11 mouse cellular contexts compared by ENCODE assay signal in the genomic region with DNA sequence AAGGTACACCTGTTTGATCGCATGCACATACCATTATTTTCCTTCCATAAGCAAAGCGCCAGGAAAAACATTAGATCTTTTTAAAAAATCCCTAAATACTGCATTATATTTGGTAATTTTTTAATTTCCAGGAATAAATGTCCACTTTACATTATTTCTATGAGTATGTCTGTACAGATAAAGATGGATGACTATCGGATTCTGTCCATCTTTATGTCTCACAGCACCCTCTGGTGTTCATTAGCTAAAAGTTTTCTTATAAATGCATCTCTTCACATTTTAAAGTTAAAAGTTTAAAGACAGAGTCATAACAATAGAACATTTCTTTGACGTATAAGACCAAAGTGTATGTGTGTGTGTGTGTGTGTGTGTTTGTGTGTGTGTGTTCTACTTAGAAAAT.
DNase-seq lines count a peak whose midpoint lies in the region; ATAC-seq and TF ChIP-seq lines count a peak whose summit lies in the region.
"Had no signal": no experiment of that assay in that cellular context is flagged by ENCODE, and none has a peak within 500 bp of the region (broad histone marks: within the 10 kb centered on the region; RNA-seq: fewer than 3 reads in every experiment).

No protein-coding gene starts in this region.

- no peak overlapping the region for H3K4me2 ChIP-seq in hindbrain, embryonic 16.5 days (ENCODE audit: low read length)
- H3K4me2 ChIP-seq in hindbrain, embryonic 13.5 days: no peak overlapping the region
- no peak overlapping the region for H3K4me2 ChIP-seq in forebrain, postnatal 0 days (ENCODE audit: low read depth)
- H3K4me2 ChIP-seq: intestine, embryonic 15.5 days; limb, embryonic 12.5 days had no signal

- TF ChIP-seq CTCF in forebrain, postnatal 0 days (IDR thresholded peaks at IDR 0.05; ENCODE audit: low read depth): peak; percentile 65

- peak; percentile 48; the same call in 1 of the 2 replicates for ATAC-seq in hindbrain, embryonic 16.5 days
- no peak for ATAC-seq in hindbrain, embryonic 13.5 days (ENCODE audit: low FRiP score)
- no peak for ATAC-seq in forebrain, postnatal 0 days
- no peak for ATAC-seq in megakaryocyte, adult 5-6 weeks (ENCODE audit: poor library complexity, severe bottlenecking)
- ATAC-seq: intestine, embryonic 15.5 days had no signal

- intact Hi-C loops in heart, postnatal 25 days (cut with DNase I): loop anchor here (5.0 kb wide), 1 partner anchor 72 kb away; a partner anchor contains a TSS

- 54% methylated on average over 4 of the region's 4 CpGs for WGBS in hindbrain, embryonic 16.5 days
- WGBS in hindbrain, embryonic 13.5 days: 61% methylated on average over 4 of the region's 4 CpGs
- 58% methylated on average over 4 of the region's 4 CpGs for WGBS in forebrain, postnatal 0 days

- no peaks in the 10 kb centered on the region for H3K36me3 ChIP-seq in hindbrain, embryonic 16.5 days (ENCODE audit: control insufficient read depth, insufficient read depth, low read length)
- H3K36me3 ChIP-seq in hindbrain, embryonic 13.5 days: no peaks in the 10 kb centered on the region
- H3K36me3 ChIP-seq in forebrain, postnatal 0 days (ENCODE audit: insufficient read depth): no peaks in the 10 kb centered on the region

- H3K9me3 ChIP-seq in hindbrain, embryonic 16.5 days (ENCODE audit: control insufficient read depth, low read length): no peaks in the 10 kb centered on the region
- H3K9me3 ChIP-seq in hindbrain, embryonic 13.5 days: no peaks in the 10 kb centered on the region
- no peaks in the 10 kb centered on the region for H3K9me3 ChIP-seq in forebrain, postnatal 0 days (ENCODE audit: low read length)
- H3K9me3 ChIP-seq: intestine, embryonic 15.5 days; limb, embryonic 12.5 days had no signal

- no peak overlapping the region for H3K9ac ChIP-seq in hindbrain, embryonic 16.5 days (ENCODE audit: low read depth, low read length)
- H3K9ac ChIP-seq in hindbrain, embryonic 13.5 days: no peak overlapping the region
- no peak overlapping the region for H3K9ac ChIP-seq in forebrain, postnatal 0 days
- H3K9ac ChIP-seq: intestine, embryonic 15.5 days; limb, embryonic 12.5 days had no signal

- no peak overlapping the region for H3K4me3 ChIP-seq in hindbrain, embryonic 16.5 days (ENCODE audit: low read length)
- no peak overlapping the region for H3K4me3 ChIP-seq in hindbrain, embryonic 13.5 days
- H3K4me3 ChIP-seq in forebrain, postnatal 0 days (ENCODE audit: low read depth, low read length): no peak overlapping the region
- H3K4me3 ChIP-seq: intestine, embryonic 15.5 days; limb, embryonic 12.5 days had no signal

- no peak overlapping the region for H3K27ac ChIP-seq in hindbrain, embryonic 16.5 days (ENCODE audit: low read depth, low read length)
- H3K27ac ChIP-seq in hindbrain, embryonic 13.5 days: no peak overlapping the region
- H3K27ac ChIP-seq in forebrain, postnatal 0 days (ENCODE audit: low read depth, low read length): no peak overlapping the region
- H3K27ac ChIP-seq: intestine, embryonic 15.5 days; limb, embryonic 12.5 days had no signal

- DNase-seq in 416B (ENCODE audit: low read depth): peak; percentile 60
- peak; percentile 0 for DNase-seq in MEL-GATA-1-ER (ENCODE audit: extremely low read depth, low read depth)
- peak; percentile 55 for DNase-seq in forebrain, postnatal 0 days
- DNase-seq in heart, postnatal 25 days (ENCODE audit: low spot score): no peak
- no peak for DNase-seq in adrenal gland, postnatal 14 days
- DNase-seq: gastrocnemius, postnatal 14 days had no signal

- no peaks in the 10 kb centered on the region for H3K27me3 ChIP-seq in hindbrain, embryonic 16.5 days (replicated peaks; ENCODE audit: control insufficient read depth, insufficient read depth, low read length)
- no peaks in the 10 kb centered on the region for H3K27me3 ChIP-seq in hindbrain, embryonic 13.5 days
- no peaks in the 10 kb centered on the region for H3K27me3 ChIP-seq in forebrain, postnatal 0 days (ENCODE audit: insufficient read depth, low read length)
- H3K27me3 ChIP-seq: intestine, embryonic 15.5 days; limb, embryonic 12.5 days had no signal

- no peaks in the 10 kb centered on the region for H3K4me1 ChIP-seq in hindbrain, embryonic 16.5 days (ENCODE audit: control insufficient read depth, insufficient read depth, low read depth, low read length)
- H3K4me1 ChIP-seq in hindbrain, embryonic 13.5 days (replicated peaks): no peaks in the 10 kb centered on the region
- no peaks in the 10 kb centered on the region for H3K4me1 ChIP-seq in forebrain, postnatal 0 days (ENCODE audit: insufficient read depth)
- H3K4me1 ChIP-seq: intestine, embryonic 15.5 days; limb, embryonic 12.5 days had no signal

Comparison
In these comparisons a context has a peak if more than half of its experiments do, and no peak if none do; other contexts are left out.
1. DNase-seq: peak in 416B (single experiment), MEL-GATA-1-ER (single experiment) and forebrain, postnatal 0 days (single experiment); none in heart, postnatal 25 days (single experiment) and adrenal gland, postnatal 14 days (single experiment).